In the genomic region with DNA sequence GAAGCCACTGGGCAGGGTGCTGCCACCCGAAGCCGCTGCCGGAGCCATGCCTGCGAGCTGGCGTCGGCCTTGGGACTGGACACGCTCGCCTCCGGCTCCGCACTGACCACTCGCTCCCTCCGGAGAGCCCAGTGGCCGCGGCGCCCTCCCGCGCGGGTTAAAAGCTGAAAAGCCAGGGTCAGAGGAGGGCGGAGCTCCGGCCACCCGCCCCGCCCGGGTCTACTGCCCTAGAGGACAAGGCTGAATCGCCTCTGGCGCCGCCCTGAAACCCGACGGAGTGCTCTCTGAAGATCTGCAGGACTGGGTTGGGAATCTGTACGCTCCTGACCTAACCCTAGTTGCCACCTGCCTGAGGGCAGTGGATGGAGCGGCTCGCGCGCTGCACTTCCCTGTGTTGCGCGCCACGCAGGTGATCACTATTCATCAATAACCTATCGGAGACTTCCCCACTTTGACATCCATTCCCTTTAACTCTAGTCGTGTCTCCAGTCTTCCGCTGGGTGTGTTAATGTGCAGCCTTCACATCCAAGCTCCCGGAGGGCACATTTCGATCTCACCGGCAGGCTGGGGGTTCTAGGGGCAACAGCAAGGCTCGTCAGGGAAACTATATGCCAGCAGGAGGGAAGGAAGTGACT, we compare ENCODE assay signal across 8 mouse cellular contexts. TPM values are rescaled to one million over a fixed set of nuclear protein-coding genes. Genes with fewer than 3 reads are reported as not detected.
A peak's percentile ranks its signal among the peaks of the same experiment; 100 is the strongest.
DNase-seq lines count a peak whose midpoint lies in the region; ATAC-seq lines count a peak whose summit lies in the region.

A gene (minus strand): TSS at position 610 of the 635 bp plus-strand sequence.

- H3K27me3 ChIP-seq in heart, embryonic 10.5 days (ENCODE audit: insufficient read depth, poor library complexity, severe bottlenecking) = peaks cover 81% of the 10 kb centered on the region
- peaks cover 34% of the 10 kb centered on the region for H3K27me3 ChIP-seq in kidney, embryonic 14.5 days (ENCODE audit: control insufficient read depth, insufficient read depth, low read length)
- peaks cover 87% of the 10 kb centered on the region for H3K27me3 ChIP-seq in limb, embryonic 13.5 days
- H3K27me3 ChIP-seq in midbrain, embryonic 15.5 days (replicated peaks) = peaks cover 37% of the 10 kb centered on the region

- H3K4me2 ChIP-seq in kidney, embryonic 14.5 days (replicated peaks; ENCODE audit: low read depth, low read length) = peak within 1 kb of the TSS; percentile 70
- H3K4me2 ChIP-seq in limb, embryonic 13.5 days (replicated peaks) = peak within 1 kb of the TSS; percentile 65
- peak within 1 kb of the TSS; percentile 87 for H3K4me2 ChIP-seq in midbrain, embryonic 15.5 days

- peaks cover 13% of the 10 kb centered on the region for H3K4me1 ChIP-seq in heart, embryonic 10.5 days
- H3K4me1 ChIP-seq in kidney, embryonic 14.5 days (ENCODE audit: control insufficient read depth, insufficient read depth, low read length) = 0 out of 2 replicates have a peak, but pooled peaks cover 3% of the 10 kb centered on the region
- H3K4me1 ChIP-seq in limb, embryonic 13.5 days = peaks cover 13% of the 10 kb centered on the region
- peaks cover 9% of the 10 kb centered on the region for H3K4me1 ChIP-seq in midbrain, embryonic 15.5 days

- H3K4me3 ChIP-seq in heart, embryonic 10.5 days = peak within 1 kb of the TSS; percentile 65
- H3K4me3 ChIP-seq in kidney, embryonic 14.5 days (ENCODE audit: low read length) = peak within 1 kb of the TSS; percentile 49
- peak within 1 kb of the TSS; percentile 43 for H3K4me3 ChIP-seq in limb, embryonic 13.5 days
- H3K4me3 ChIP-seq in midbrain, embryonic 15.5 days = peak within 1 kb of the TSS; percentile 43

- WGBS in heart, embryonic 10.5 days = under 1% methylated on average over 43 of the region's 43 CpGs
- WGBS in kidney, embryonic 14.5 days = 1% methylated on average over 42 of the region's 43 CpGs
- under 1% methylated on average over 43 of the region's 43 CpGs for WGBS in limb, embryonic 13.5 days
- WGBS in midbrain, embryonic 15.5 days = under 1% methylated on average over 42 of the region's 43 CpGs

- no peaks in the 10 kb centered on the region for H3K9me3 ChIP-seq in heart, embryonic 10.5 days
- no peaks in the 10 kb centered on the region for H3K9me3 ChIP-seq in kidney, embryonic 14.5 days (ENCODE audit: control insufficient read depth, low read length)
- no peaks in the 10 kb centered on the region for H3K9me3 ChIP-seq in limb, embryonic 13.5 days
- no peaks in the 10 kb centered on the region for H3K9me3 ChIP-seq in midbrain, embryonic 15.5 days

- peak; percentile 69 for ATAC-seq in kidney, embryonic 14.5 days (ENCODE audit: low FRiP score, low TSS enrichment)
- ATAC-seq in limb, embryonic 13.5 days (ENCODE audit: low FRiP score, low read depth) = no peak
- no peak for ATAC-seq in midbrain, embryonic 15.5 days (replicated peaks)

- H3K9ac ChIP-seq in kidney, embryonic 14.5 days (ENCODE audit: low read depth, low read length) = peak within 1 kb of the TSS; percentile 53
- H3K9ac ChIP-seq in limb, embryonic 13.5 days = no peak within 1 kb of the TSS
- H3K9ac ChIP-seq in midbrain, embryonic 15.5 days = peak within 1 kb of the TSS; percentile 32; the same call in 1 of the 2 replicates

- no peaks in the 10 kb centered on the region for H3K36me3 ChIP-seq in heart, embryonic 10.5 days
- H3K36me3 ChIP-seq in kidney, embryonic 14.5 days (ENCODE audit: control insufficient read depth, insufficient read depth, low read length) = no peaks in the 10 kb centered on the region
- H3K36me3 ChIP-seq in limb, embryonic 13.5 days = no peaks in the 10 kb centered on the region
- H3K36me3 ChIP-seq in midbrain, embryonic 15.5 days (replicated peaks) = no peaks in the 10 kb centered on the region

- 0 out of 2 replicates have a peak within 1 kb of the TSS, but pooled peaks have one; percentile 4 for H3K27ac ChIP-seq in heart, embryonic 10.5 days
- peak within 1 kb of the TSS; percentile 42; the same call in 1 of the 2 replicates for H3K27ac ChIP-seq in kidney, embryonic 14.5 days (ENCODE audit: low read depth, low read length)
- H3K27ac ChIP-seq in limb, embryonic 13.5 days = no peak within 1 kb of the TSS
- no peak within 1 kb of the TSS for H3K27ac ChIP-seq in midbrain, embryonic 15.5 days

- peak; percentile 86 to 89 for DNase-seq in adrenal gland, postnatal 36 days
- peak; percentile 73 for DNase-seq in embryo, embryonic 10 days (ENCODE audit: low spot score)
- peak; percentile 78 for DNase-seq in heart, embryonic 10.5 days (ENCODE audit: low spot score)
- peak; percentile 24 for DNase-seq in urinary bladder, postnatal 10 days (ENCODE audit: low spot score)
- no peak for DNase-seq in thymus, postnatal 14 days

RNA-seq across cellular contexts. Expression of the gene that starts here (rescaled TPM):
- total RNA-seq in adrenal gland, postnatal 36 days (2021) = 1 to 10 TPM; 6.3 to 7.9 TPM
- 1.7 and 1.8 TPM in 2 replicates for polyA plus RNA-seq in heart, embryonic 10.5 days (2016; fragmentation: Nextera tagmentation; extraction: Ambion mirVana)
- polyA plus RNA-seq in kidney, embryonic 14.5 days (2014; fragmentation: Nextera tagmentation; extraction: Ambion mirVana) = 21.4 and 33.2 TPM in 2 replicates
- polyA plus RNA-seq in limb, embryonic 13.5 days (2015; fragmentation: Nextera tagmentation; extraction: Ambion mirVana) = 1.4 and 1.6 TPM in 2 replicates
- 1.5 and 2.7 TPM in 2 replicates for polyA plus RNA-seq in midbrain, embryonic 15.5 days (2015; fragmentation: Nextera tagmentation; extraction: Ambion mirVana)

Comparison
In these comparisons a context has a peak if more than half of its experiments do, and no peak if none do; other contexts are left out.
1. H3K27ac ChIP-seq: peak in heart, embryonic 10.5 days (single experiment) and kidney, embryonic 14.5 days (single experiment); none in limb, embryonic 13.5 days (single experiment) and midbrain, embryonic 15.5 days (single experiment).
2. Peak in every context shown above with its lines, with median percentiles within 50 percentile points of each other: H3K4me3 ChIP-seq and H3K4me2 ChIP-seq.